Mouse (Mus musculus): Measurements from ENCODE around the gene Stat2. TPM values are rescaled to one million over a fixed set of nuclear protein-coding genes. Genes with fewer than 3 reads are reported as not detected.

The Stat2 gene
- polyA plus RNA-seq, 1 experiment: 46.8 TPM

GRCm38 (mm10) chr10:128298702-128299171 is 28.4 kb downstream of the Stat2 start, which contains the start of gene Il23a:
Il23a (minus strand) TSS chr10:128298752.
- Histone ChIP-seq H3K4me1 (ENCODE audit: control insufficient read depth, insufficient read depth, insufficient read length, low read length) (peaks cover 1% of the 10 kb centered on the region; the same call in 1 of the 2 replicates), H3K36me3 (ENCODE audit: control insufficient read depth, insufficient read depth, low read length) (0 out of 2 replicates have a peak, but pooled peaks cover under 1% of the 10 kb centered on the region), H3K27ac (ENCODE audit: insufficient read depth, low read depth, low read length) (no peak within 1 kb of the TSS), H3K27me3 (ENCODE audit: control insufficient read depth, insufficient read depth, low read length) (no peaks in the 10 kb centered on the region), H3K4me3 (ENCODE audit: low read depth, low read length) (no peak within 1 kb of the TSS)
- 78% methylated on average over 11 of the region's 11 CpGs for WGBS
- no peak for TF ChIP-seq POLR2A (IDR thresholded peaks at IDR 0.05; ENCODE audit: low read depth, low read length)
- no peak for TF ChIP-seq CTCF (IDR thresholded peaks at IDR 0.05; ENCODE audit: extremely low read depth, insufficient read length, insufficient replicate concordance, low read depth, low read length)

- WGBS: 23% methylated on average over 3 of the region's 3 CpGs
Observed at GRCm38 (mm10) chr10:128302357-128302756, 32.0 kb downstream of the Stat2 start.

DNA sequence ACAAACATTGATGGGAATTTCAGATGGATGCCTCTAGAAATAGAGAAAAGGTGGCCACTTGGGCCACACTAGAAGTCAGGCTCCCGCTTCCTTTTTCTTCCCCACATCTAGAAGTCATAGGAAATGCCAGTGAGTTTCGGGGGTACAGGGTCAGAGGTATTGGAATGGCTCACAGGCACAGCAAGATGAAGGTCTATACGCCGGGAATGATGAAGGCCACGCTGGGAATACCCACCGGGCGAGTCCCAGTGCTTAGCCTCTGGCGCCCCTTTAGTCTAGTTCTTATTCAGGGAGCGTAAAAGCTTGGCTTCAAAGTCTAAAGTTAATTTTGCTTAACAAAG is 32.4 kb downstream of the Stat2 start:
- peak overlapping the region; percentile 80 for H3K4me3 ChIP-seq (ENCODE audit: low read depth, low read length)
- TF ChIP-seq CTCF (IDR thresholded peaks at IDR 0.05; ENCODE audit: extremely low read depth, insufficient read length, insufficient replicate concordance, low read depth, low read length) (no peak), POLR2A (IDR thresholded peaks at IDR 0.05; ENCODE audit: low read depth, low read length) (no peak)
- peaks cover 7% of the 10 kb centered on the region; the same call in 1 of the 2 replicates for H3K4me1 ChIP-seq (ENCODE audit: control insufficient read depth, insufficient read depth, insufficient read length, low read length)
- H3K27ac ChIP-seq (ENCODE audit: insufficient read depth, low read depth, low read length): peak overlapping the region; percentile 89
- WGBS: under 1% methylated on average over 9 of the region's 9 CpGs
- H3K27me3 ChIP-seq (ENCODE audit: control insufficient read depth, insufficient read depth, low read length): no peaks in the 10 kb centered on the region
- no peaks in the 10 kb centered on the region; the same call in 1 of the 2 replicates for H3K36me3 ChIP-seq (ENCODE audit: control insufficient read depth, insufficient read depth, low read length)

More at GRCm38 (mm10) chr10:128302357-128302756, 32.0 kb downstream of the Stat2 start:
- H3K4me1 ChIP-seq (ENCODE audit: control insufficient read depth, insufficient read depth, insufficient read length, low read length): peaks cover 7% of the 10 kb centered on the region; the same call in 1 of the 2 replicates
- peak overlapping the region; percentile 89 for H3K27ac ChIP-seq (ENCODE audit: insufficient read depth, low read depth, low read length)
- no peaks in the 10 kb centered on the region for H3K36me3 ChIP-seq (ENCODE audit: control insufficient read depth, insufficient read depth, low read length)
- TF ChIP-seq CTCF (IDR thresholded peaks at IDR 0.05; ENCODE audit: extremely low read depth, insufficient read length, insufficient replicate concordance, low read depth, low read length) (no peak), POLR2A (IDR thresholded peaks at IDR 0.05; ENCODE audit: low read depth, low read length) (no peak)
- peak overlapping the region; percentile 80; the same call in 1 of the 2 replicates for H3K4me3 ChIP-seq (ENCODE audit: low read depth, low read length)
- H3K27me3 ChIP-seq (ENCODE audit: control insufficient read depth, insufficient read depth, low read length): no peaks in the 10 kb centered on the region

GRCm38 (mm10) chr10:128303126-128304021 is 33.0 kb downstream of the Stat2 start, which contains the start of gene Pan2:
Pan2 (plus strand) TSS chr10:128303335.
- no peak for TF ChIP-seq CTCF (IDR thresholded peaks at IDR 0.05; ENCODE audit: extremely low read depth, insufficient read length, insufficient replicate concordance, low read depth, low read length)
- peak; percentile 33; the same call in 1 of the 2 replicates for TF ChIP-seq POLR2A (IDR thresholded peaks at IDR 0.05; ENCODE audit: low read depth, low read length)
- H3K4me3 ChIP-seq (ENCODE audit: low read depth, low read length): peak within 1 kb of the TSS; percentile 80
- H3K27ac ChIP-seq (ENCODE audit: insufficient read depth, low read depth, low read length): peak within 1 kb of the TSS; percentile 98
- H3K36me3 ChIP-seq (ENCODE audit: control insufficient read depth, insufficient read depth, low read length): peaks cover 6% of the 10 kb centered on the region
- H3K27me3 ChIP-seq (ENCODE audit: control insufficient read depth, insufficient read depth, low read length): no peaks in the 10 kb centered on the region
- under 1% methylated on average over 37 of the region's 37 CpGs for WGBS
- H3K4me1 ChIP-seq (ENCODE audit: control insufficient read depth, insufficient read depth, insufficient read length, low read length): peaks cover 7% of the 10 kb centered on the region; the same call in 1 of the 2 replicates

DNA sequence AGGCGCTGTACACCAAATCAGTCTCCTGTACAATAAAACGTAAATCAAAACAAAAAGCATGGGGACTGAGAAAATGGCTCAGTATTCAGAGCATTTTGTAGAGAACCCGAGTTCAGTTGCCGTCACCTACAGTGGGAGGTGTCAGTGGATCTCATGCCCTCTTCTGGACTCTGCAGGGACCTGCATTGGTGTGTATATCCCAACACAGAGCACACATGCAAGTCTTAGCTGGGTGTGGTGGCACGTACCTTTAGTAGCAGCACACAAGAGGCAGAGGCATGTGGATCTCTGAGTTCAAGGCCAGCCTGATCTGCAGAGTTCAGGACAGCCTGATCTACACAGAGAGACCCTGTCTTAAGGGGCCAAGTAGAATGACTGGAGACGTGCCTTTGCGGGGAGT is 39.3 kb downstream of the Stat2 start:
- no peak overlapping the region for H3K27ac ChIP-seq (ENCODE audit: insufficient read depth, low read depth, low read length)
- TF ChIP-seq POLR2A (IDR thresholded peaks at IDR 0.05; ENCODE audit: low read depth, low read length) (no peak), CTCF (IDR thresholded peaks at IDR 0.05; ENCODE audit: extremely low read depth, insufficient read length, insufficient replicate concordance, low read depth, low read length) (no peak)
- no peak overlapping the region for H3K4me3 ChIP-seq (ENCODE audit: low read depth, low read length)
- no peaks in the 10 kb centered on the region for H3K27me3 ChIP-seq (ENCODE audit: control insufficient read depth, insufficient read depth, low read length)
- no peaks in the 10 kb centered on the region for H3K4me1 ChIP-seq (ENCODE audit: control insufficient read depth, insufficient read depth, insufficient read length, low read length)
- peaks cover 40% of the 10 kb centered on the region for H3K36me3 ChIP-seq (ENCODE audit: control insufficient read depth, insufficient read depth, low read length)
- 90% methylated on average over 7 of the region's 7 CpGs for WGBS

- Histone ChIP-seq H3K4me3 (ENCODE audit: low read depth, low read length) (no peak overlapping the region), H3K27me3 (ENCODE audit: control insufficient read depth, insufficient read depth, low read length) (no peaks in the 10 kb centered on the region), H3K4me1 (ENCODE audit: control insufficient read depth, insufficient read depth, insufficient read length, low read length) (no peaks in the 10 kb centered on the region), H3K27ac (ENCODE audit: insufficient read depth, low read depth, low read length) (no peak overlapping the region), H3K36me3 (ENCODE audit: control insufficient read depth, insufficient read depth, low read length) (peaks cover 45% of the 10 kb centered on the region)
- 41% methylated on average over 11 of the region's 11 CpGs for WGBS
- no peak for TF ChIP-seq CTCF (IDR thresholded peaks at IDR 0.05; ENCODE audit: extremely low read depth, insufficient read length, insufficient replicate concordance, low read depth, low read length)
- no peak for TF ChIP-seq POLR2A (IDR thresholded peaks at IDR 0.05; ENCODE audit: low read depth, low read length)
Observed at GRCm38 (mm10) chr10:128310177-128310576, 39.8 kb downstream of the Stat2 start.

DNA sequence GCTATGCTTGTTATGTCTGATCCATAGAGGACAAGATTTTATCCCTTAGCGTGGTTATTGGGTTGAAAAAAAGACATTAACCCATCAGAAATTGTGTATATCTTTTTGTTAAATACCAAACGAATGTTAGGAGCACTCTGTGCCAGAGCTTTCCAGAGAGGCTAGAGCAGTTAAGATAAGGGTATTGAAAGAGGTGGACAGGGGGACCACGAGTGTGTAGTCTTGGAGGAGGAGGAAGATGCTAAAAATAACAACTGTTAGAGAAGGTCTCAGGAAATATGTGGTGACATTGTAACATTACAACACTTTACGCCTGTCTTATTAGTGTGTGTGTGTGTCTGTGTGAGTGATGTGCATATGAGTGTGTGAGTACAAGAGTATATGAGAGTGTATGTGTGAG is 40.5 kb downstream of the Stat2 start:
- Histone ChIP-seq H3K27ac (ENCODE audit: insufficient read depth, low read depth, low read length) (no peak overlapping the region), H3K36me3 (ENCODE audit: control insufficient read depth, insufficient read depth, low read length) (peaks cover 48% of the 10 kb centered on the region), H3K4me3 (ENCODE audit: low read depth, low read length) (no peak overlapping the region), H3K27me3 (ENCODE audit: control insufficient read depth, insufficient read depth, low read length) (no peaks in the 10 kb centered on the region), H3K4me1 (ENCODE audit: control insufficient read depth, insufficient read depth, insufficient read length, low read length) (peaks cover 2% of the 10 kb centered on the region; the same call in 1 of the 2 replicates)
- TF ChIP-seq CTCF (IDR thresholded peaks at IDR 0.05; ENCODE audit: extremely low read depth, insufficient read length, insufficient replicate concordance, low read depth, low read length): no peak
- TF ChIP-seq POLR2A (IDR thresholded peaks at IDR 0.05; ENCODE audit: low read depth, low read length): no peak
- WGBS: 78% methylated on average over 4 of the region's 4 CpGs
